Mouse (Mus musculus) c-Kit-positive CD71-positive TER-119-positive erythroid progenitor cells, embryonic 14.5 days (primary cell): ENCODE results near the gene Ttc5.
"Not testable (repeated sequence)": the region's sequence is repeated elsewhere in the genome, so short reads cannot be mapped to it uniquely, and the experiment has no call there.

ENCODE experiments used
- DNase-seq: peaks from one replicate; pipeline ENCODE4 v3.0.0-alpha.2; 2013; ENCODE audit warnings: low spot score

The Ttc5 gene

DNA sequence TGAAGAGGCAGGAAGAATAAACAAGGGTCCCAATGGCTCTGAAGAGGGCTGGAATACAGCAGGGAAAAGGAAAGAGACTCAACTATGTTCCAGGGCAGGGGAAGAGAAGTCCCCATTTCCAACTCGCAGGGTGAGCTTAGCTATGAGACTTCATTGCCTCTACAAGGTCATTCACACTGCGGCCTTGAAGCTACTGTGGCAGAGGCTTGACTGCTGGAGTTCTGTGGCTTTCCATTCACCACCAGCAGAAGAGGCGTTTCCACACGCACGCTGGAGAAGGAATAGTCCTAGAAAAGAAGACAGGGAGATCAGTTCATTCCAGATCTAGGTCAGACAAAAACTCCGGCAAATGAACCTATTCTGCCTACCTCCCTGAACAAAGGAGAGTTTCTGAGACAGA, 19.6 kb downstream of the Ttc5 start:
- DNase-seq = no peak

DNA sequence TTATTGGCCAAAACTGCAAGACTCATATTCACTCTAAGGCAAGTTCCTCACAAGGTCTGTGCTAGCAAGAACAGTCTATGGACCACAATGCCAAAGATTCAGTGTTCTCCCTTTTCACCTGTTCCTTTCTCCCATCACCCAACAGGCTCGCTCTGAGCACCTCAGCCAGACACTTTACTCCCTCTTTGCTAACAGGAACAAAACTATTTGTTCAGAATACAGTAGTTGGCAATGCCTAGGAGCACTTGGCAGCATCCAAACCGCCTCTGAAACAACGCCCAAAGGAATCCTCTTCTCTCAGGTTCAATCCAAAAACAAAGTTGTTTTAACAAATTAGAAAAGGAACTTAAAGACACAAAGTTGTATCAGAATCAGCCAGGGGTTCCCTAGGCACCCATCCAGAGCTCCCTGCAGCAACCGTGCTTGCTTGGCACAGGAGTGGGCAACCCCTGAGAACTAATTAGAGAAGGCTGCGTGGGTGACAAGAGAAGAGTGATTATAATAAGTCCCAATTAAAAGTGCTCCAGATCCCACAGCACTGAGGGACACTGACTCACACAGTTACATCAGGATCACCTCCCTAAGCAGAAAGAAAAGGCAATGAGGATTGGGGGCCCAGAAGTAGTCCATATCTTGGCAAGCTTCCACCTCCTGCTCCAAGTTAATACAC, 26.8 kb downstream of the Ttc5 start:
- DNase-seq = no peak

DNA sequence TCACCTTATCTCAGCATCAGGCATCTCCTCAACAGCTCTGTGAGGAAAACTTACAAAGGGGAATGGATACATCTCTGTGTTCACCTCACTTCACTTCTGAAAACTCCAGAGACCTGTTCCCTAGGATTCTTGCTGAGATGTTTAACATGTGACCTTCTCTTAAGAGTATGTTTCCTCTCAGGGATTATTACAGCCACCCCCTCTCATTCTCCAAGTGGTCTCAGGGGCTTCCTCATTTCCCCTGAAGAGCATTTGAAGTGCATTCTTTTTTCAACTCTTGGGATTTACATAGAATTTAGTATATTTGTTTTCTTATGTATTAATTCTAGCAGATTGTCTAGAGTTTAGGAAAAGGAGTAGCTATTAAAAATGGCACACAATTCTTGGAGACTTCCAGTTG, 40.3 kb downstream of the Ttc5 start, which contains the start of gene Olfr749:
Gene Olfr749 (minus strand): TSS at position 101 of the 400 bp plus-strand sequence.
- DNase-seq = no peak

DNA sequence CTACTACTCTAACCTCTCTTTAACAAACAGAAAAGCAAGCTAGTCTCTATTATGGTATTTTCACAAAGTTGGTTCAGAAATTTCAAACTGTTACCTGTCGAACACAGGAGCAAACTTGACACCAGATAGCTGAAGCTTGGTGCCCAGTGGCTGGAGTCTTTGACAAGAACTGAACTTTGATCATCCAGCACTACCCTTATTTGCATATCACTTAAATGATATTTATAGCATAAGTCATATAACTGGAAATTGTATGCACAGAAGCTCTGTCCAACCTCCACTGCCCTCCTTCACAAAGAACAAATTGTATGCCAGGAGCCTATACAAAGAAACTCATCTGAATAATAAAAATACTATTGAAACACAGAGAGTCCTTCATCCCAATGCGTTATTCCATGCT, 43.7 kb downstream of the Ttc5 start:
- DNase-seq = no peak

DNA sequence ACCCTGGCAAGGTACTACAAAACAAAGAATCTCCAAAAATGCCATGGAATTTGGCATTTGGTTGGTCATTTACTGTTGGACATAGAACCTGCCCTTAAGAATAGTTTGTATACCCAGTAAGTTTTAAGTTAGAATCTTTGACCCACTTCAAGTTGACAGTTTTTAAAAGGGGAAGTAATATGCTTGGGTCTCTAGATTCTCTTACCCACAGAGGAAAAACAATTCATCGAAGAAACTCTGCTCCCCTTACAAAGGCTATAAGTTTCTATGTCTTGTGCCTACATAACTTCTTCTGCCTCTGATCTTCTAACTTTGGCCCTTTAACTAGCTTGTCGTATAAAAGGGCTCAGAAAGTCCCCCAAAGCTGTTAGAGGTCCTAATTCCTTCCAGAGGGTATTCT, 45.0 kb downstream of the Ttc5 start:
- DNase-seq = no peak

DNA sequence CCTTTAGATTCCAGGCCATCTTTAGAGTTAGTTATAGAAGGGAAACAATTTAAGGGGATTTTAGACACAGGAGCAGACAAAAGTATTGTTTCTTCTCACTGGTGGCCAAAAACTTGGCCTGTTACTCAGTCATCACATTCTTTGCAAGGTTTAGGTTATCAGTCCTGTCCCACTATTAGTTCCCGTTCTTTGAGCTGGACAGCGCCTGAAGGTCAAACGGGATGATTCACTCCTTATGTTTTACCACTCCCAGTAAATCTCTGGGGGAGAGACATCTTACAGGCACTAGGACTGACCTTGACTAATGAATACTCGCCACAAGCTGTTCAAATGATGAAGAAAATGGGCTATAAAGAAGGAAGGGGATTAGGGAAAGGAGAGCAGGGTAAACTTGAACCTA, 62.9 kb downstream of the Ttc5 start:
- DNase-seq = not testable (repeated sequence)

DNA sequence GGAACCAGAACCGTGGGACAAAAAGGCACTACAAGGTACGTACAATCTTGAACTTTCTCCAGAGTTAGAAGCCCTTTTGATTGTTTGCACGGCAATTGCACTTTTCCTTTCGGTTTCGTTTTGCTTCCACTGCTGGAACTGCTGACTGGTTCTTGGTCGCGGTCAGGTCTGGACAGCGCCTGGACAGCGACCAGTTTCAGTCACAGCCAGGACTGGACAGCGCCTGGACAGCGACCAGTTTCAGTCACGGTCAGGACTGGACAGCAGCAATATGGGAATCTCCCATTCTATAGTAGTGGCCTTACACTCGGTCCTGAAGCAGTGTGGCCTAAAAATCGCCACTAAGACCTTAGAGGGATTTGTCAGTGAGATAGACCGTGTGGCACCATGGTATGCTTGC, 65.4 kb downstream of the Ttc5 start:
- DNase-seq = not testable (repeated sequence)
